ENCODE assay signal across 11 mouse cellular contexts in genomic region chr9:44044426-44045157, GRCm38 (mm10). TPM values are rescaled to one million over a fixed set of nuclear protein-coding genes. Genes with fewer than 3 reads are reported as not detected.
A peak's percentile ranks its signal among the peaks of the same experiment; 100 is the strongest.
DNase-seq lines count a peak whose midpoint lies in the region; ATAC-seq and TF ChIP-seq lines count a peak whose summit lies in the region.
"Had no signal": no experiment of that assay in that cellular context is flagged by ENCODE, and none has a peak within 500 bp of the region (broad histone marks: within the 10 kb centered on the region; RNA-seq: fewer than 3 reads in every experiment).

No protein-coding gene starts in this region.

- no peak for DNase-seq in forebrain, postnatal 0 days
- no peak for DNase-seq in forebrain, embryonic 14.5 days (ENCODE audit: low spot score)
- DNase-seq in midbrain, embryonic 11.5 days (ENCODE audit: low spot score, missing footprints) = no peak
- peak; percentile 74 for DNase-seq in induced T-regulatory cell, adult 2 months (ENCODE audit: low read depth)
- DNase-seq in thymus, postnatal 36 days = peak; percentile 78 to 84
- no peak for DNase-seq in gastrocnemius, postnatal 10 days
- no peak for DNase-seq in adrenal gland, postnatal 4 days (ENCODE audit: low spot score in 2 of 2)
- DNase-seq: lung, embryonic 14.5 days had no signal

- H3K9ac ChIP-seq in forebrain, postnatal 0 days = peak overlapping the region; percentile 55
- H3K9ac ChIP-seq in forebrain, embryonic 14.5 days (ENCODE audit: low read length) = no peak overlapping the region
- H3K9ac ChIP-seq in midbrain, embryonic 15.5 days = no peak overlapping the region
- H3K9ac ChIP-seq in midbrain, embryonic 11.5 days (ENCODE audit: low read length) = no peak overlapping the region
- H3K9ac ChIP-seq: lung, embryonic 14.5 days had no signal

- H3K27me3 ChIP-seq in forebrain, postnatal 0 days (ENCODE audit: insufficient read depth, low read length) = 0 out of 2 replicates have a peak, but pooled peaks cover 3% of the 10 kb centered on the region
- H3K27me3 ChIP-seq in forebrain, embryonic 14.5 days (replicated peaks; ENCODE audit: control insufficient read depth, insufficient read depth, low read length) = peaks cover 25% of the 10 kb centered on the region
- H3K27me3 ChIP-seq in midbrain, embryonic 15.5 days (replicated peaks) = peaks cover 37% of the 10 kb centered on the region
- peaks cover 28% of the 10 kb centered on the region for H3K27me3 ChIP-seq in midbrain, embryonic 11.5 days (ENCODE audit: control insufficient read depth, insufficient read depth, low read length)

- ATAC-seq in forebrain, postnatal 0 days = no peak
- ATAC-seq in forebrain, embryonic 14.5 days = no peak
- no peak for ATAC-seq in midbrain, embryonic 15.5 days (replicated peaks)
- no peak for ATAC-seq in midbrain, embryonic 11.5 days (ENCODE audit: low FRiP score)

- no peaks in the 10 kb centered on the region for H3K36me3 ChIP-seq in forebrain, postnatal 0 days (ENCODE audit: insufficient read depth)
- H3K36me3 ChIP-seq in forebrain, embryonic 14.5 days (ENCODE audit: control insufficient read depth, insufficient read depth, low read length) = no peaks in the 10 kb centered on the region
- no peaks in the 10 kb centered on the region for H3K36me3 ChIP-seq in midbrain, embryonic 15.5 days (replicated peaks)
- H3K36me3 ChIP-seq in midbrain, embryonic 11.5 days (ENCODE audit: control insufficient read depth, insufficient read depth, low read length) = no peaks in the 10 kb centered on the region
- H3K36me3 ChIP-seq: forebrain, embryonic 12.5 days; G1E had no signal

- WGBS in forebrain, postnatal 0 days = 46% methylated on average over 14 of the region's 14 CpGs
- WGBS in forebrain, embryonic 14.5 days = 42% methylated on average over 14 of the region's 14 CpGs
- 43% methylated on average over 14 of the region's 14 CpGs for WGBS in midbrain, embryonic 15.5 days
- 44% methylated on average over 14 of the region's 14 CpGs for WGBS in midbrain, embryonic 11.5 days

- no peaks in the 10 kb centered on the region for H3K9me3 ChIP-seq in forebrain, postnatal 0 days (ENCODE audit: low read length)
- no peaks in the 10 kb centered on the region for H3K9me3 ChIP-seq in forebrain, embryonic 14.5 days (replicated peaks; ENCODE audit: control insufficient read depth, low read length)
- H3K9me3 ChIP-seq in midbrain, embryonic 15.5 days = no peaks in the 10 kb centered on the region
- H3K9me3 ChIP-seq in midbrain, embryonic 11.5 days (ENCODE audit: control insufficient read depth, low read length) = no peaks in the 10 kb centered on the region
- H3K9me3 ChIP-seq: forebrain, embryonic 12.5 days; G1E had no signal

- peak overlapping the region; percentile 82 for H3K4me2 ChIP-seq in forebrain, postnatal 0 days (ENCODE audit: low read depth)
- no peak overlapping the region for H3K4me2 ChIP-seq in forebrain, embryonic 14.5 days (ENCODE audit: low read length)
- H3K4me2 ChIP-seq in midbrain, embryonic 15.5 days = peak overlapping the region; percentile 83; the same call in 1 of the 2 replicates
- no peak overlapping the region for H3K4me2 ChIP-seq in midbrain, embryonic 11.5 days

- TF ChIP-seq CTCF in forebrain, postnatal 0 days (IDR thresholded peaks at IDR 0.05; ENCODE audit: low read depth) = 0 out of 2 replicates have a peak, but pooled peaks have one; percentile 6

- H3K27ac ChIP-seq in forebrain, postnatal 0 days (ENCODE audit: low read depth, low read length) = no peak overlapping the region
- no peak overlapping the region for H3K27ac ChIP-seq in forebrain, embryonic 14.5 days (ENCODE audit: low read depth, low read length)
- no peak overlapping the region for H3K27ac ChIP-seq in midbrain, embryonic 15.5 days
- no peak overlapping the region for H3K27ac ChIP-seq in midbrain, embryonic 11.5 days (ENCODE audit: low read depth, low read length)
- H3K27ac ChIP-seq: forebrain, embryonic 12.5 days had no signal

- peak overlapping the region; percentile 53 for H3K4me3 ChIP-seq in forebrain, postnatal 0 days (ENCODE audit: low read depth, low read length)
- no peak overlapping the region for H3K4me3 ChIP-seq in forebrain, embryonic 14.5 days (ENCODE audit: low read depth, low read length)
- H3K4me3 ChIP-seq in midbrain, embryonic 15.5 days = peak overlapping the region; percentile 41
- no peak overlapping the region for H3K4me3 ChIP-seq in midbrain, embryonic 11.5 days (ENCODE audit: low read depth, low read length)

- no peaks in the 10 kb centered on the region for H3K4me1 ChIP-seq in forebrain, postnatal 0 days (ENCODE audit: insufficient read depth)
- peaks cover 3% of the 10 kb centered on the region; the same call in 1 of the 2 replicates for H3K4me1 ChIP-seq in forebrain, embryonic 14.5 days (ENCODE audit: control insufficient read depth, insufficient read depth, low read length)
- H3K4me1 ChIP-seq in midbrain, embryonic 15.5 days = peaks cover 19% of the 10 kb centered on the region
- peaks cover 8% of the 10 kb centered on the region for H3K4me1 ChIP-seq in midbrain, embryonic 11.5 days (ENCODE audit: control insufficient read depth, insufficient read depth, low read length)

RNA-seq across cellular contexts. Expression of gene Thy1, which starts 1.4 kb away (rescaled TPM):
- 31.6 and 37.6 TPM in 2 replicates for total RNA-seq in forebrain, postnatal 0 days (2014; rRNA removed)
- polyA plus RNA-seq in forebrain, postnatal 0 days (2015; fragmentation: Nextera tagmentation; extraction: Ambion mirVana) = 18.4 and 23.2 TPM in 2 replicates
- polyA plus RNA-seq in forebrain, embryonic 14.5 days (2014; fragmentation: Nextera tagmentation; extraction: Ambion mirVana) = 3.6 and 5.0 TPM in 2 replicates
- 1.0 and 1.6 TPM in 2 replicates for polyA plus RNA-seq in midbrain, embryonic 15.5 days (2015; fragmentation: Nextera tagmentation; extraction: Ambion mirVana)
- not detected in 2 replicates for polyA plus RNA-seq in midbrain, embryonic 11.5 days (2014; fragmentation: Nextera tagmentation; extraction: Ambion mirVana)
- 10 to 100 TPM; 42.5 to 44.6 TPM for total RNA-seq in gastrocnemius, postnatal 10 days (2021)
- total RNA-seq in adrenal gland, postnatal 4 days (2021) = 10 to 100 TPM; 44.1 to 46.3 TPM
- total RNA-seq: G1E had no signal
- polyA plus RNA-seq: forebrain, embryonic 12.5 days; G1E had no signal

RNA-seq across cellular contexts. Expression of gene Usp2, which starts 22.2 kb away (rescaled TPM):
- total RNA-seq in forebrain, postnatal 0 days (2014; rRNA removed) = 10.5 and 16.6 TPM in 2 replicates
- polyA plus RNA-seq in forebrain, postnatal 0 days (2015; fragmentation: Nextera tagmentation; extraction: Ambion mirVana) = 14.9 and 20.2 TPM in 2 replicates
- 6.9 and 8.2 TPM in 2 replicates for polyA plus RNA-seq in forebrain, embryonic 14.5 days (2014; fragmentation: Nextera tagmentation; extraction: Ambion mirVana)
- 5.9 and 9.6 TPM in 2 replicates for polyA plus RNA-seq in midbrain, embryonic 15.5 days (2015; fragmentation: Nextera tagmentation; extraction: Ambion mirVana)
- 7.3 and 9.7 TPM in 2 replicates for polyA plus RNA-seq in midbrain, embryonic 11.5 days (2014; fragmentation: Nextera tagmentation; extraction: Ambion mirVana)
- 100 to 1,000 TPM; 102 to 133 TPM for total RNA-seq in gastrocnemius, postnatal 10 days (2021)
- total RNA-seq in adrenal gland, postnatal 4 days (2021) = 10 to 100 TPM; 21.8 to 24.7 TPM

RNA-seq across cellular contexts. Expression of gene Mfrp, which starts 56.9 kb away (rescaled TPM):
- total RNA-seq in forebrain, postnatal 0 days (2014; rRNA removed) = 0.67 and 1.2 TPM in 2 replicates
- 0.08 and 0.13 TPM in 2 replicates for polyA plus RNA-seq in forebrain, postnatal 0 days (2015; fragmentation: Nextera tagmentation; extraction: Ambion mirVana)
- polyA plus RNA-seq in forebrain, embryonic 14.5 days (2014; fragmentation: Nextera tagmentation; extraction: Ambion mirVana) = 0.31 TPM in 1 of 2 replicates, not detected in the other
- polyA plus RNA-seq in midbrain, embryonic 15.5 days (2015; fragmentation: Nextera tagmentation; extraction: Ambion mirVana) = 0.08 and 0.13 TPM in 2 replicates
- polyA plus RNA-seq in midbrain, embryonic 11.5 days (2014; fragmentation: Nextera tagmentation; extraction: Ambion mirVana) = not detected in 2 replicates
- total RNA-seq in gastrocnemius, postnatal 10 days (2021) = under 1 TPM in 1 of 2 experiments, not detected in 1; 0.18 TPM
- under 1 TPM in 1 of 2 experiments, not detected in 1; 0.17 TPM for total RNA-seq in adrenal gland, postnatal 4 days (2021)
- total RNA-seq: G1E had no signal
- polyA plus RNA-seq: G1E had no signal

Comparison
In these comparisons a context has a peak if more than half of its experiments do, and no peak if none do; other contexts are left out.
1. H3K4me2 ChIP-seq: peak in forebrain, postnatal 0 days (single experiment) and midbrain, embryonic 15.5 days (single experiment); none in forebrain, embryonic 14.5 days (single experiment) and midbrain, embryonic 11.5 days (single experiment).
2. H3K4me3 ChIP-seq: peak in forebrain, postnatal 0 days (single experiment) and midbrain, embryonic 15.5 days (single experiment); none in forebrain, embryonic 14.5 days (single experiment) and midbrain, embryonic 11.5 days (single experiment).
3. DNase-seq: peak in induced T-regulatory cell, adult 2 months (single experiment) and thymus, postnatal 36 days (2 of 2); none in forebrain, postnatal 0 days (single experiment), forebrain, embryonic 14.5 days (single experiment), midbrain, embryonic 11.5 days (single experiment), gastrocnemius, postnatal 10 days (single experiment) and adrenal gland, postnatal 4 days (0 of 2).